Mouse (Mus musculus): ENCODE results near the gene Pnpla1. TPM values are rescaled to one million over a fixed set of nuclear protein-coding genes. Genes with fewer than 3 reads are reported as not detected.

Gene Pnpla1
- polyA plus RNA-seq, 1 experiment from 2014 or later: 0.04 TPM

GRCm38 (mm10) chr17:28936622-28937345, 78.6 kb downstream of the Pnpla1 start:
- Histone ChIP-seq H3K27ac (ENCODE audit: low read length) (no peak overlapping the region), H3K27me3 (replicated peaks; ENCODE audit: insufficient read depth, low read length) (no peaks in the 10 kb centered on the region), H3K9me3 (ENCODE audit: low read length) (no peaks in the 10 kb centered on the region), H3K36me3 (ENCODE audit: insufficient read depth, low read length) (no peaks in the 10 kb centered on the region), H3K4me3 (ENCODE audit: low read depth, low read length) (no peak overlapping the region), H3K4me2 (replicated peaks; ENCODE audit: low read depth, low read length) (no peak overlapping the region), H3K9ac (replicated peaks; ENCODE audit: low read depth) (no peak overlapping the region), H3K4me1 (ENCODE audit: insufficient read depth, low read depth, low read length) (no peaks in the 10 kb centered on the region)
- WGBS: 81% methylated on average over 10 of the region's 10 CpGs
- ATAC-seq (no peak), DNase-seq (ENCODE audit: low spot score) (no peak)
- TF ChIP-seq EP300 (IDR thresholded peaks at IDR 0.05): no peak
- peak; percentile 67 for TF ChIP-seq CTCF (IDR thresholded peaks at IDR 0.05)

Other genes starting within 250 kb of the Pnpla1 start
- gene Srpk1, start 235.7 kb upstream of the Pnpla1 start, polyA plus RNA-seq (2015; fragmentation: Nextera tagmentation; extraction: Ambion mirVana): 37.1 and 41.9 TPM in 2 replicates
- gene Slc26a8, start 168.2 kb upstream of the Pnpla1 start, polyA plus RNA-seq (2015; fragmentation: Nextera tagmentation; extraction: Ambion mirVana): 0.60 and 0.68 TPM in 2 replicates
- 31.9 and 34.0 TPM in 2 replicates for gene Mapk14, start 167.1 kb upstream of the Pnpla1 start, polyA plus RNA-seq (2015; fragmentation: Nextera tagmentation; extraction: Ambion mirVana)
- gene AC170998.1, start 132.3 kb upstream of the Pnpla1 start, polyA plus RNA-seq (2015; fragmentation: Nextera tagmentation; extraction: Ambion mirVana): 2.0 and 2.4 TPM in 2 replicates
- gene Mapk13, start 89.1 kb upstream of the Pnpla1 start, polyA plus RNA-seq (2015; fragmentation: Nextera tagmentation; extraction: Ambion mirVana): 46.7 and 46.9 TPM in 2 replicates
- gene Brpf3, start 57.3 kb upstream of the Pnpla1 start, polyA plus RNA-seq (2015; fragmentation: Nextera tagmentation; extraction: Ambion mirVana): 6.0 and 6.2 TPM in 2 replicates
- gene 4930539E08Rik, start 56.9 kb downstream of the Pnpla1 start, polyA plus RNA-seq (2015; fragmentation: Nextera tagmentation; extraction: Ambion mirVana): 0.02 TPM in 1 of 2 replicates, not detected in the other
- 0.12 TPM in 1 of 2 replicates, not detected in the other for gene Pxt1, start 85.4 kb downstream of the Pnpla1 start, polyA plus RNA-seq (2015; fragmentation: Nextera tagmentation; extraction: Ambion mirVana)
- gene Kctd20, start 93.5 kb downstream of the Pnpla1 start, polyA plus RNA-seq (2015; fragmentation: Nextera tagmentation; extraction: Ambion mirVana): 44.3 and 49.5 TPM in 2 replicates
- gene Stk38, start 149.6 kb downstream of the Pnpla1 start, polyA plus RNA-seq (2015; fragmentation: Nextera tagmentation; extraction: Ambion mirVana): 60.3 and 61.1 TPM in 2 replicates
- gene Srsf3, start 174.2 kb downstream of the Pnpla1 start, polyA plus RNA-seq (2015; fragmentation: Nextera tagmentation; extraction: Ambion mirVana): 229 and 238 TPM in 2 replicates
- 106 and 177 TPM in 2 replicates for gene Cdkn1a, start 232.6 kb downstream of the Pnpla1 start, polyA plus RNA-seq (2015; fragmentation: Nextera tagmentation; extraction: Ambion mirVana)

All from lung, postnatal 0 days (tissue).